8 mouse cellular contexts compared by ENCODE assay signal in the genomic region with DNA sequence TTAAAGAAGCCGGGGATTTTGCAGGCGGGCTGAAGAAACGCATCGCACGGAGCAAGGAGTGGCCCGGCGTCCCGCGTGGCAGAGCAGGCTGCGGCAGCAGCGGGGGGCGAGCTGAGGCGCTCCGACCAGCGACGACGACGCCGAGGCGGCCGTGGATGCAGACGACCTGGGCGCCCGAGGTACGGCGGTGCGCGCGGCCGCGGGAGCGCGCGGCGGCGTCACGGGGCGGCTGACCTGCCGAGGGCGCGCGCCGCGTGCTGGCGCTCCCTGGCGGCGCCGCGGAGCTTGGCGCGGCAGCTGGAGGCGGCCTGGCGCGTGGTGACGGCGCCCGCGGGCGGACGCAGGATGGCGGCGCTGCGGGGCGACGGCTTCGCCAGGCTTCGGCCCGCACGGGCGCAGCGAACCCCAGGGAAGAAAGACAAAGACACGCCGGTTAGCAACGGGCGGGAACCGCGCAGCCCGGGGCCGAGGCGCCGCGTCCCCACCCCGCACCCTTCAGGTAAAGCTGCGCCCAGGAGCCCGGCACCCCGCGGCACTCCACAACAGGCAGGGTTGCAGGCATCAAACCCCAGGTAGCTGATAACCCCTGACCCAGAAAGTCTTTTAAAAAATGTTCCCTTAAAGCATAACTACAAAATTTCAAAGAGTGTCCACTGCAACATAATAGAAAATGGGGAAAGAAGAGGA.
DNase-seq lines count a peak whose midpoint lies in the region; ATAC-seq and TF ChIP-seq lines count a peak whose summit lies in the region.

No protein-coding gene starts in this region.

- H3K9ac ChIP-seq in lung, postnatal 0 days (replicated peaks; ENCODE audit: low read depth) = peak overlapping the region; percentile 43

- WGBS in lung, postnatal 0 days = 2% methylated on average over 48 of the region's 87 CpGs

- H3K27me3 ChIP-seq in lung, postnatal 0 days (replicated peaks; ENCODE audit: insufficient read depth, low read length) = no peaks in the 10 kb centered on the region

- H3K27ac ChIP-seq in lung, postnatal 0 days (ENCODE audit: low read length) = no peak overlapping the region

- no peak for TF ChIP-seq EP300 in lung, postnatal 0 days (IDR thresholded peaks at IDR 0.05)

- peak overlapping the region; percentile 88 for H3K4me2 ChIP-seq in lung, postnatal 0 days (replicated peaks; ENCODE audit: low read depth, low read length)

- H3K36me3 ChIP-seq in lung, postnatal 0 days (ENCODE audit: insufficient read depth, low read length) = no peaks in the 10 kb centered on the region

- no peaks in the 10 kb centered on the region for H3K4me1 ChIP-seq in lung, postnatal 0 days (ENCODE audit: insufficient read depth, low read depth, low read length)

- no peaks in the 10 kb centered on the region for H3K9me3 ChIP-seq in lung, postnatal 0 days (ENCODE audit: low read length)

- peak; percentile 80 for DNase-seq in Muller cell, postnatal 12 days (ENCODE audit: inconsistent ontology term)
- peak; percentile 75 for DNase-seq in cerebellum, adult 8-10 months
- peak; percentile 72 for DNase-seq in forelimb bud, embryonic 11.5 days (ENCODE audit: low read depth, low spot score)
- peak; percentile 67 to 83 for DNase-seq in layer of hippocampus, postnatal 10 days (ENCODE audit: low spot score in 2 of 2)
- DNase-seq in lung, postnatal 0 days (ENCODE audit: low spot score) = peak; percentile 74
- peak; percentile 77 for DNase-seq in retina, embryonic 14.5 days (ENCODE audit: low spot score)
- peak; percentile 84 for DNase-seq in thymus, postnatal 4 days

- ATAC-seq in hematopoietic stem cell, adult 5-6 weeks (replicated peaks in 1 of 2; ENCODE audit: insufficient read depth in 1 of 2, low FRiP score in 2 of 2, low TSS enrichment in 1 of 2, low read depth in 1 of 2, poor library complexity in 2 of 2, severe bottlenecking in 2 of 2) = peak; percentile 46 to 72
- ATAC-seq in lung, postnatal 0 days = peak; percentile 96

- TF ChIP-seq CTCF in lung, postnatal 0 days (IDR thresholded peaks at IDR 0.05) = no peak; the same call in 1 of the 2 replicates

- peak overlapping the region; percentile 54 for H3K4me3 ChIP-seq in lung, postnatal 0 days (ENCODE audit: low read depth, low read length)
